Mouse (Mus musculus): Measurements from ENCODE around the gene Yipf3.
A peak's percentile ranks its signal among the peaks of the same experiment; 100 is the strongest.

DNA sequence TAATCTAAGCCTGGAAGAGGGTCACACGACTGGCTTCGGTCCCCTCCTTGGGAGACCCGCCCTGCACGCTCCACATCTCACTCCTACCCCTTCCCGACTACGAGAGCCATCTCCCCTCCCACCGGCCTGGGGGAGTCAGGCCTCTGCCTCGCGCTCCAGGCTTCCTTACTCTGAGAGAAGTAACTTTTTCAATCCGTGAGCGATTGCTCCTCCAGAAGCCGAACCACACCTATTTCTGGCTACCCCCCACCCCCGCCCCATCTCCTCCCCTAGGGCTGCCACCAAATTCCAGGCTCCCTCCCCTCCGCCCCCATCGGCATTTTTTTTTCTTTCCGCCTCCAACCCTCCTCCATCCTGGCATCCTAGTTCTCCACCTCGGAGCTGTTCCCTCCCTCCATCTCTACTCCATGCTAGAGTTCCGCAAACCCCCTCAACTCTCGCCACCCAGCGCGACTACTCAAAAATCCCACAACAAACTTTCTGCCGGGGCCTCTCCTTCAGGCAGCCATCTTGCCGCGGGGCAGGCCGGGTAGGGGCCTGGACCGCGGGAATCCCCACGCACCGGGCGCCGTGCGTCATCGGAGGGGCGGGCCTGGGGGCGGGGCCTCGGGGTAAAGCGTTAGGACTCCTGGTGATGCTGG lies 34.7 kb downstream of the Yipf3 start, which contains the start of gene Tjap1:
- TF ChIP-seq CTCF (IDR thresholded peaks at IDR 0.05; ENCODE audit: insufficient read depth, low read depth, low read length), result no peak
- TF ChIP-seq POLR2A (IDR thresholded peaks at IDR 0.05; ENCODE audit: insufficient read depth, low read depth, low read length), result peak; percentile 60
